Mouse (Mus musculus) c-Kit-positive CD71-negative TER-119-negative erythroid progenitor cells, embryonic 14.5 days (primary cell): ENCODE data around the gene Pa2g4.
A peak's percentile ranks its signal among the peaks of the same experiment; 100 is the strongest.
"Not testable (repeated sequence)": the region's sequence is repeated elsewhere in the genome, so short reads cannot be mapped to it uniquely, and the experiment has no call there.

ENCODE experiments used
- DNase-seq: peaks from one replicate; pipeline ENCODE4 v3.0.0-alpha.2; 2013; ENCODE audit warnings: low read depth

Pa2g4 gene

DNA sequence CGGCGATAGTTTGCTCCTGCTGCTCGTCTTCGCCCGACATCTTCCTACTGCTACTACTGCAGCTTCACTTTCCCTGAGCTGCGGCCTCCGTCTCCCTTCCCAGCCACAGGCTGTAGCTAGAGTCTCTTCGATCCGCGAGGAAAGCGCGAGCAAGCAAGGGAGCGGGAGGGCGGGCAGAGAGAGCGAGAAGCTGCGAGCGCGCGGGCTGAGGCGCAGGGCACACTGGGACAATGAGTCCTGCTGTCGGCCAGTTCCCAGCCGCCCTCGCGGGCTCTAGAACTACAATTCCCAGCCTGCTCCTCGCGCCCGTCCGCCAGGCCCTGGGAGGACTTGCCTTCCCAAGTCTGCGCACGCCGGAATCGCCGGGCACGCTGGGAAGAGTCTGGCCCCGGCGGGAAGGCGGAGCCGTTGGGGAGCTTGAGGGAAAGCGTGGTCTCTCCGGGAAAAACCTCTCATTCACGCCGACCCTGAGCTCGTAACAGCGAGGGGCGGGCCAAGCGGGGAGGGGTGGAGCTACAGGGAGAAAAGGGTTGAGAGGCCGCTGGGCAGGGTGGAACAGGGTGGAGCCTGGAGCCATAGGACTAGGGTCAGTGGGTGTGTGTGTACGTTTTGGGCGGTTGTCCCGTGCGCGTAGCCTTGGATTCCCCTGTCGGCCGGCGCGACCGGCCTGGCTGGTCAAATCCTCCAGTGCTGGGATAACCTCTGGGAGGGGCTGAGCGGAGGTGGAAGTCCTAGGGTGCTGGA is at the start of gene Pa2g4:
Gene Pa2g4 (minus strand): TSS at position 200 of the 744 bp plus-strand sequence.
- peak; percentile 99 for DNase-seq

DNA sequence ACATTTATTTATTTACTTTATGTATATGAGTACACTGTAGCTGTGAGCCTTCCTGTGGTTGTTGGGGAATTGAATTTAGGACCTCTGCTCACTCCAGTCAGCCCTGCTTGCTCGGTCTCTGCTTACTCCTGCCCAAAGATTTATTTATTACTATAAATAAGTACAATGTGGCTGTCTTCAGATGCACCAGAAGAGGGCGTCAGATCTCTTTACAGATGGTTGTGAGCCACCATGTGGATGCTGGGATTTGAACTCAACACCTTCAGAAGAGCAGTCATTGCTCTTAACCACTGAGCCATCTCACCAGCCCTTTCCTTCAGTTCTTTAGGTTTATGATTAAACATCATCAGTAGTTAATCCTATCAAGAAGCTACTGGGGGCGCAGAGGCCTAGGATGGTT is 49.1 kb upstream of the Pa2g4 start:
- DNase-seq: no peak

DNA sequence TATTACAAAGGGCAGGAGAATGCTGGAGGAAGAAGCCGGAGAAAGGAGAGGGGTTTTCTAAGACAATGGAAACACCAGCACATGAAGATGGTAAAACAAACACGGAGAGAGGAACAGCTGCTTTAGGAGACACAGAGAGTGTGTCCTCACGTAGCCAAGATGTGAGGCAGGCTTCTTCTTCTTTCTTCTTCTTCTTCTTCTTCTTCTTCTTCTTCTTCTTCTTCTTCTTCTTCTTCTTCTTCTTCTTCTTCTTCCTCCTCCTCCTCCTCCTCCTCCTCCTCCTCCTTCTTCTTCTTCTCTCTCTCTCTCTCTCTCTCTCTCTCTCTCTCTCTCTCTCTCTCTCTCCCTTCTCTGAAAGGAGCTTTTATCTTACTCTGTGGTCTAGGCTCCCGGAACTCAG is 48.0 kb upstream of the Pa2g4 start:
- not testable (repeated sequence) for DNase-seq

DNA sequence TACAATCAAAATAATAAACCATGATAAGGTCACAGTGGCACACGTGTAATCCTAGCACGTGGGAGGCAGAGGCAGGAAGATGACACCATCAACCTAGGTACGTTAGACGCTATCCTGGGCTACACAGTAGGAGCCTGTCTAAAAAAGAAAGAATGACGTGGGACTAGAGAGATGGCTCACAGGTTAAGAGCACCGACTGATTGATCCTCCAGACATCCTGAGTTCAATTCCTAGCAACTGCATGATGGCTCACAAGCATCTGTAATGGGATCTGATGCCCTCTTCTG is 47.3 kb upstream of the Pa2g4 start:
- DNase-seq: no peak

DNA sequence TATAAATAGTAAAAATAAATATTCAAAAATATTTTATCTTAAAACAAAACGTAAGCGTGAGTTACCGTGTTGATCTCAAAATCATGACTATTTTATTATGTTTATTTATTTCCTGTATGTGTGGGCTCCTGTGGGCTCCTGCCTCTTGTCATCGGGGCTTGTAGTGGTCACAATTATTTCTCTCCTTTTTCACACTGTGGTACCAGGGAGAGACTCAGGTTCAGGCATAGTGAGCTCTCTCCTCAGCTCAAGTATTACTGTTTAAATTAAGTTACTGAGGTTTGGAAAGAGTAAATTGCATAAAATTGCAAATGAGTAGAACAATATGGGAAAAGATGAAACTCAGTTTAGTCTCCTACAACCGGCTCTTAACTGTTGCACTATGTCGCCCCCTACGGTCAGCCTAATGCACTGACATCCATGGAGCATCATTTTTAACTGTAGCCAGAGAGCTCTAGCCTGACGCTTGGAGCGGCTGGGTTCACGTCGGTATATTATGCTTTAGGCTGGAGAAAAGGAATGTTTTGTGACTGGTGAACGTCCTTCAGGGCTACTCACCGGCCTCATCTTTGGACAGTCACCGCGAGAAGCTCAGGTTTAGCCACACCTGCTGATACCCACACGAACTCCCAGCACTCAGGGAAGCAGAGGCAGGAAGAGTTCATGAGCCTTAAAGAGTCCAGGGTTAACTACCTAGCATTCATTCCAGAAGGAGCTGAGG is 46.8 kb upstream of the Pa2g4 start:
- peak; percentile 90 for DNase-seq

DNA sequence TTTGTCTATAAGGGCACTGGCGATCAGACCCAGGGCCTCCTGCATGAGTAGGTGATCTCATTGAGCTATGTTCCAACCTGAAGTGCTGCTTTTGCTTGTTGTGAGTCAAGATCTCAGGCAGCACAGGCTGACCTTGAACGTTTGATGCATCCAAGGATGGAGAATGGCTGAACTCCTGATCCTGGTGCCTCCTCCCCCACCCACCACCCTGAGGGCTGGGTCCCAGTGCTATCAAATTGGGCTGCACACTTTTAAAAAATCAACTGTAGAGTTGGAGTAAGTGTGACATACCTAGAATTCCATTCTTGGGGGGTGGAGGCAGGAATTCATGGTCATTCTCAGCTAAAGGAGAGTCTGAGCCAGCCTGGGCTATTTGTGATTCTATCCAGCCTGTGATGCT is 40.7 kb upstream of the Pa2g4 start:
- no peak for DNase-seq

DNA sequence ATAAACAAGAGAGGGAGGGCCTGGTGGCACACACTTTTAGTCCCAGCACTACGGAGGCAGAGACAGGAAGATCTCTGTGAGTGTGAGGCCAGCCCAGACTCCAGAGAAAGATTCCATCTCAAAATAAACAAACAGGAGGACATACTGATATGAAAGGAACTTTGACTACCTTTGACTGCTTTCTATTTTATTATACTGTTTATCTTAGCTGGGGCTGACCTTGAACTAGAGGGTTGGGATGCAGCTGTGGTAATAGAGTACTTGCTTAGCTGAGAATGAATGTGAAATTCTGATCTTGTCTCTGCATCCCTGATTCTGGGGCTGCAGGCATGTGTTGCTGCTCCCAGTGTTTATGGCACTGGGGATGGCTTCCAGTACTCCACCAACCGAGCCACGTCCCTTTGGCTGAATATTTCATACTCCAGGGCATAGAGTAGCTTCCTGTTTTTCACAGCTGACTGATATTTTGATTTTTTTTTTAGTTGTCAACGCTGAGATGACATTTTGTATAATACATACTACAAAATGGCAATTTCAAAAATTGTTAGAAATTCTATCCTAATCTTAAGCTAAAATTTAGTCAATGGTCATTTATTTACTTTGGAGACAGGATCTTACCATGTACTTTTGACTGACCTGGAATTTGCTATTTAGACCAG is 36.8 kb upstream of the Pa2g4 start:
- no peak for DNase-seq

DNA sequence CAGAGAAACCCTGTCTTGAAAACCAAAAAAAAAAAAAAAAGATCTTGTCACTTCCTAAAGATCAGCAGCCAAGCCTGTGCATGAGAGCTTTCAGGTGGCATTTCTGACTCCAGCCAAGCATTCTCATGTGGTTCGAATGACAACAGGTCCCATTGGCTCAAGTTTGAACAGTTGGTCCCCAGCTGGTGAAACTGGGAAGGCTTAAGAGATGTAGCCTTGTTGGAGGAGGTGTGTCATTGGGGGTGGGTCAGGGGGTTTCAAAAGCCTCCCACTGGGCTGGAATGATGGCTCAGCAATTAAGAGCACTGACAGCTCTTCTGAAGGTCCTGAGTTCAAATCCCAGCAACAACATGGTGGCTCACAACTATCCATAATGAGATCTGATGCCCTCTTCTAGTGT is 35.7 kb upstream of the Pa2g4 start:
- DNase-seq: no peak

DNA sequence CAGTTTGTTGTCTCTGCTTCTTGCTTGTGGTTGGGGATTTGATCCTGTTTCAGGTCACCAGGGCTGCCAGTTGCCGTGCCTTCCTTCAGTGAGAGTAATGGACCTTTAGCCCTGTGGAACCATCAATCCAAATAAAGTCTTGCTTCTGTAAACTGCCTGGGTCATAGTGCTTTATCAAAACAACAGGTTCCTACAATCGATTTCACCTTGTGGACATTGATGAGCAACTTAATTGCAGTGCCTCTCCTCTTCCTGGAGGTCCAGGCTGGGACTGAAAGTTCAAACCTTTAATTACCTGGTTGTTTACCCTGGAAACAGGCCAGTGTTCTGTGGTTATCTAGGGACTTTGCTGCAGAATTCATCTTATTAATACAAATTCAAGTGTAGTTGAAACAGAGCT is 32.7 kb upstream of the Pa2g4 start:
- no peak for DNase-seq

DNA sequence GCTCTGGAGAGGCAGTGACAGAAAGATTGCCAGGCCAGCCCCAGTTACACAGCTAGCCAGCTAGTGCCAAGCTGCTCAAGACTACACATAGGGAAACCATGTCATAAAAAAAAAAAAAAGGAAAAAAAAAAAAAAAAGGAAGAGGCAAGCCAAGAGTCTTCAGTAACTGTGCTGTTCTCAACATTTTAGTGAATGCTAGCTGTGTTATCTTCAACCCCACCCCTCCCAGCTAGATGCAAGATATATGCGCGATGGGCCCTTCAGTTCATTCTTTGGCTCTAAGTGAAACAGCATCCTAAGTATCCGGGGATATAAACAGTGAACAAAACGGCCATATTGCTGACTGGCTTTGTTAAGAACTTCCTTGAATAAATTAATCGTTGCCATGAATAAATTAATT is 27.0 kb upstream of the Pa2g4 start:
- DNase-seq: no peak

DNA sequence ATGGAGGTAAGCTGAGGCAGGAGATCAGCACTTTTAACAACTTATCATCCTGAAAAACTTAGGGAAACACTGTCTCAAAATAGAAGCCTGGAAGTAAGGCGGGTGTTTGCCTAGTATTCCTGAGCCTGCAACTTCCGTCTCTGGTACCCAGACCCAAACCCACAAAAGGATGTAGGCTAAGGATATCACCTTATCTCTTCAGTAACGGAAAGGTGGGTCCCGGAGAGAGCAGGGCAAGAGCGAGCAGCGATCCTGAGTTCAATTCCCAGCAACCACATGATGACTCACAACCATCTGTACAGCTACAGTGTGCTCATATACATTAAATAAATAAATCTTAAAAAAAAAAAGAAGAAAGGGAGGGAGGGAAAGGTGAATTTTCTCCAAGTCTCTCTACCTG is 25.6 kb upstream of the Pa2g4 start:
- DNase-seq: no peak

DNA sequence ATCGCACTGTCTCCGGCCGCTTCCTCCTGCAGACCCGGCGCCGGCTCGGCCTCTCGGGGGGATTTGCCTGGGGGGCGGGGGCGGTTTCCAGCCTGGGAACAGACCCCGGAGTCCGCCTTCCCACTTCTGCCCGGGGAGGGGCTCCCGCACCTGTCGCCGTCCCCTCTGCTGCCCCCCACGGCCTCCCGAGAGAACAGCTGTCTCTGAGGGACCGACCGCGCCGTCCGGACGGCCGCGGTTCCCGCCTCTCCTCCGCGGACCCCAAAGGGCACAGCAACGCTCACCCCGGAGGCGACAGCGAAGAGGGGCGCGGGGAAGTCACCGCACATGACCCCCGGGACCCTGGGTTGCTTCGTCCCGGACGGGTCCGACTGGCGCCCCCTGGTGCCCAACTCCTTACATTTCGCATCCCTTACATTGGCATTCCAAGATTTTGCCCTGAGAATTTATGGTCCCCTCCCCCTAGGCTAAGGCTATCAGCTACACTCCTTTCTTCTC is 24.5 kb upstream of the Pa2g4 start:
- DNase-seq: no peak

DNA sequence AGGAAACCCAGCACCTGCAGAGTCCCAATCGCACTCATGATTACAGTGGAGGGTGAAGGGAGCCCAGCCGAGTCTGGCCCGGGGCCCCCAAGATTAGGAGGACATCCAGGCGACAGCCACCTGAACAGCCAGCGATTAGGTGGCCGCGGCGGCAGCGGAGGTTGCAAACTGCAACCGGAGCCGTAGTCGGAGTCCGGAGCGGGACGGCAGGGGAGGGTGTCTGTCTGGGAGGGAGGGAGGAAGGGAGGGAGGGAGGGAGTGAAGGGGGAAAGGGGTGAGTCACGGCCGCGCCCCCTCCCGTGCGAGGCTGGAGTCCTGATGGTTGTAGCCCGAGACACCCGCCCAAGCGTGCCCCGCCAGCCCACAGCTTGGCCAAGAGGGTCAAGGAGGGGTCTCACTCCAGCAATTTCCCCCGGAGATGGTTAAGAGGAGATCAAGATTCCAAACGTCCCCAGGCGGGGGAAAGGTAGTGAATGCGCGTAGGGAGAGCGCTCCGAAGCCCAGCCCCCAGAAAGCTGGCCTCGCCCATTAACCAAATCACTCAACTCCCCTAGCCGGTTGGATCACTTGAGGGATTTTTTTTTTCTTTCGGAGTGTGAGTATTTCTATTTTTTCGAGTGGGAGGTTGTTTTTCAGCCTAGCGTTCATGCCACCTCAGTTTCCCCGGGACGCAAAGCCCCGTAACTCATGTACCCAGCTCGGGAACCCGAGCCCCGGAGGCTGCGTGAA is 23.8 kb upstream of the Pa2g4 start, which contains the start of gene Erbb3:
Gene Erbb3 (minus strand): TSS at position 189 of the 729 bp plus-strand sequence.
- DNase-seq: peak; percentile 44

DNA sequence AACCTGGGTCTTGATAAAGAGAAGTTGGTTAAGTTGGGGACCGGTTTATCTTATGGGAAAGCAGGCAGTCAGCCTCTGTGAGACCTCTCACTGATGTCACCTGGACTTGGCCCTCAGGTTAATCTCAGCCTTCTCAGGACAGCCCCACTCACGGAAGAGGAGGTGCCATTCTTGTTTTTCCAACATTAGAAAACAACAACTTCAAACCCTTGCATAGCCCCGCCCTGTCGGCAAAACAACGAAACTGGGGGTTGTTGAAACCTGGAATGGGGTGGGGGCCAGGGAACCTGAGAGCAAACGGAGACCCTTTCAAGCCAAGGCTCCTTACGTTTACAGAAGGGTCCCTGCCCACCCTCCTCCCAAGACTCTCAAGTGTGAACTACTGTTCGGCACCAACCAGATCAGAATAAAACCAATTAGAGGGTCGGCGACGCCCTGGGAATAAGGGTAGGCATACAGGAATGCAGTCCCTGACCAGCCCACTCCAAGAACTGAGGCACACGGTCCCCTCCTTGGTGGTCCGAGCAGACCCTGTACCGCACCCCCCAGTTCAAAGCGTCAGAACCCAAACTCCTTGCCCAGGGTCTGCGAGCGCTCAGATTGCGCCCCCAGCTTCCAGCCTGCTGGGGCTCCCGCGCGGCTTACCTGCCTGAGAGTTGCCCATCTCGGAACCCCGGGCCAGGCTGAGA is 23.1 kb upstream of the Pa2g4 start:
- no peak for DNase-seq

DNA sequence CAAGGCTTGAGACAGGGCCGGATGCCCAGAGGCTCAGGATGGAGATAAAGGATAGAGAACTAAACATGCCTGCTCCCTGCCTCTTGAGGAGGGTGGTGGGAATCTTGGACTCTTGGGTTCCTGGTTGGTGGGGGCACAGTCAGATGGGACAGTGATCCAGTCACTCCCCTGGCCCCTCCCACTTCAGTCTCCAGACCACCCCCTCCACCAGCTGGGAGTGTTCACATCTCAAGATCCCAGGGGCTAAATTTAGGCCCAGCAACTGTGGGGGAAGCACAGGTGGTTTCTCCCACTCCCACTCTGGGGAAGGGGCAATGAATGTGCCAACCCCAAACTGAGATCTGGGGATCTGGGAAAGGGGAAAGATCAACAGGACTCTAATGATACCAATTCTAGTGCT is 22.3 kb upstream of the Pa2g4 start:
- no peak for DNase-seq

DNA sequence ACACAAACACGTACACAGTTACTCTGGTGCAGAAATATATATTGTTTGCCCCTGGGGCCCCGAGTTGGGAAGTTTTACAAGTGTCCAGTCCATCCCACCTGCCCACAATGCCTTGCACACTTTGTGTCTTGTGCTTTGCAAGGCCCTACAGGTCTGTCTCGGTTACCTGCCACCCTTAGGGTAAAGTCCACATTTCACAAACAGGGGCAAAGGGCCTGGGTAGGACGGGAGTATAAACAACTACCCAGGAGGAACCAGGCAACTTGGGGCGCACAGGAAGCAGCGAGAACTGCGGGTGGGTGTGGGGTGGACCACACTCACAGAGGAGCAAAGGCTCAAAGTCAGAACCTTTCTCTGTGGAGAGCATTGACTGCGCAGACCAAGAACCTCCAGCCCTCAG is 21.9 kb upstream of the Pa2g4 start:
- no peak for DNase-seq

DNA sequence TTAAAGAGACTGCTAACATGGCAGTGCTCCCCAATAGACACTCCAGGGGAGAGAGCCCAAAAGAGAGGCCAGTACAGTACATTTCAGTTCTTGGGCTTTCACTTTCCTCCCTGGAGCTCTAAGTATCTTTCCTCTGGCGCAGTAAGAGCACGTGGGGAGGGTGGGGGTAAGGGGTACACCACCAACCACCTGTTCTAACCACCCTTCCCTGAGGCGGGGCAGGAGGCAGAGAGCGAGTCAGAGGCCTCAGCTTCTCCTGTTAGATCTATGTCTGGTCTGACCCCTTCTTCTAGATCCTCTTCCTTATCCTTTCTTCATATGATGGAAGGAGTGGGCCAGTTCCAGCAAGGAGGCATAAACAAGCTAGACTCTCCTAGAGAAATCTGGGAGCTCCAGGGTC is 21.3 kb upstream of the Pa2g4 start:
- DNase-seq: no peak

DNA sequence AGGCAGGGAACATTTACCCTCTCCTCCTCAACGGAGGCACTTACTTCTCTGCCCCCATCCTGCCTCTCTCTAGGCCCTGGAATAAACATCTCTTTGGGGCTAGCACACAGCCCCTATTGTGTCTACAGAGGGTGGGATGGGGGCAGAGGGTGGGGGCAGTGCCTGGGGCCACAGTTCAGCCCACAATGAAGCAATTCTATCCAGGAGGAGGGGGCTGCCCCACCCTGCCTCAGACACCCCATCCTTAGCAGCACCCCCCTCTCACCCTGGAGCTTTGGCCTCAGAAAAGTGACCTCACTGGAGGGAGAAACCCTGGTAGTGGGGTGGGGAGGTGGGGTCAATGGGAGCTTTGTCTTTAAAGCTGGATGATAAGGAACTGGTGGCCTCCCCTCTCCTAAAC is 20.8 kb upstream of the Pa2g4 start:
- DNase-seq: no peak

DNA sequence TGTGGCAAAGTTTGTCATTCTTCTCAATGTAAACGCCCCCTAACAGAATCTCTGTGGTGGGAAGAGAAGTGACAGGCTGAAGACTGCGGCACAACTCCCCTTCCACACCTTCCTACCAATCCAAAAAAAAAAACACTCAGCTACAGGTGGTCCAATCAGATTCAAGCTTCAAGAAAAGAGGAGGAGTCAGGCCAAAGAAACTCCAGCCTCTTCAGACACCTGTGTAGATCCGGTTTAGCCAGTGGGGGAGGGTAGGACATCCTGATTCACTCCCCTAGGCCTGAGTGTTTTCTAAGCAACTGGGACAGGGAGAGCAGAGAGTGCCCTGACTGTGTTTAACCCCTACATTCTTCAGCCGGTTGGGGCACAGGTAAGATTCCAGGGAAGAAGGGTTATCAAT is 18.6 kb upstream of the Pa2g4 start:
- no peak for DNase-seq

DNA sequence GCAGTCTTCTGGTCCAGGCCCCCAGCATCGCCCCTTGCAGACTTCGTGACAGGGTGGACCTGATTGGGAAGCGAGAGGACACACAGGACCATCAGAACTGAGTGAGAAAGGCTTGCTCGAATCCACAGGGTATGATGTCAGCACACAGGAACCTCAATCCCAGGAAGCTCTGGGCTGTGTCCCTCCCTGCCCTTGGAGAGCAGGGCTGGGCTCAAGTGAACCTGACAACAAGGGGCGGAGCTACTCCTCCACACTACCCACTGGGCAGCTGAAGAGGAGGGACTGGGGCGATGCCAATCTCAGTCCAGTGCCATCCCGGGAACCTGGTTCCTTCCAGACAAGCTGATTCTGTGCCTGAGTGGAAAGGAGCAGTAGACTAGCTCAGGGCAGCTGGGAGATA is 17.9 kb upstream of the Pa2g4 start:
- no peak for DNase-seq

DNA sequence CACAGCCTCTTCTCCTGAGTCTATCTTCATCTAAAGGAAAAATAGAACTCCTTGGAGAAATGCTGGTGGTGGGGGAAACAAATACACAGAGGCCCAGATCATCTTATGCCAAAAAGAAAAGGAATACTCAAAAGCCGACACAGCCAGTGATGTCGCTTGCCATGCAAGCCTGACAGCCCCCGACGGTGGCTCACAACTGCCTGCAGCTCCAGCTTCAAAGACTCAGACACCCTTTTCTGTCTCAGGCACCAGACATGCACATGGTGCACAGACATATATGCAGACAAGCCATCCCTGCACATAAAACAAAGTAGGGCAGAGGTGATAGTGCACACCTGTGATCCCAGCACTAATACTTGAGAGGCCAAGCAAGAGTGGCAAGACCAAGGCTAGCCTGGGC is 13.9 kb upstream of the Pa2g4 start:
- no peak for DNase-seq

DNA sequence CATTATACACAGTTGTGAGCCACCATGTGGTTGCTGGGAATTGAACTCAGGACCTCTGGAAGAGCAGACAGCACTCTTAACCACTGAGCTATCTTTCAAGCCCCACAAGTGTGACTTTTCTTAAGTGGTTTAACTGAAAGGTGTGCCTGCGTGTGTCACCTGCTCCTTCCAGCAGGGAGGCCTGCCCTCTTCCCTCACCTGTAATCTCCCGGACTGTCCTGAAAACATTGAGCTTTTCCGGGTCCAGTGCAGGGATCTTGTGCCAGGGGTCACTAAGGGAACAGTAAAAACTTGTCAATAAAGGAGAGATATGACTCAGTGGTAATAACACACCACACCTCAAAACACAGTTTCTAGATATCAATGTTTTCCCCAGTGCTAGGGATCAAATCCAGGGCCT is 13.5 kb upstream of the Pa2g4 start:
- DNase-seq: no peak
